15 mouse cellular contexts compared by ENCODE assay signal in genomic region chr1:92424714-92425113, GRCm38 (mm10).
"Had no signal": no experiment of that assay in that cellular context is flagged by ENCODE, and none has a peak within 500 bp of the region (broad histone marks: within the 10 kb centered on the region; RNA-seq: fewer than 3 reads in every experiment).

No protein-coding gene starts in this region.

- H3K9me3 ChIP-seq: kidney, embryonic 15.5 days; limb, embryonic 10.5 days; liver, embryonic 15.5 days; neural tube, embryonic 13.5 days had no signal

- H3K9ac ChIP-seq: kidney, embryonic 15.5 days; liver, embryonic 15.5 days; neural tube, embryonic 13.5 days had no signal

- H3K27me3 ChIP-seq: kidney, embryonic 15.5 days; liver, embryonic 15.5 days; neural tube, embryonic 13.5 days had no signal

- DNase-seq: kidney, postnatal 14 days; lung, adult 2 months; lung, postnatal 36 days; right cerebral cortex, adult 18-20 months; right cerebral cortex, postnatal 25 days; thymus, postnatal 4 days had no signal

- H3K4me3 ChIP-seq: kidney, embryonic 15.5 days; left cerebral cortex, adult 2 months; limb, embryonic 10.5 days; liver, embryonic 15.5 days; neural tube, embryonic 13.5 days had no signal

- H3K36me3 ChIP-seq: kidney, embryonic 15.5 days; limb, embryonic 10.5 days; liver, embryonic 15.5 days; neural tube, embryonic 13.5 days had no signal

- ATAC-seq: lung, postnatal 0 days had no signal

- H3K4me2 ChIP-seq: kidney, embryonic 15.5 days; liver, embryonic 11.5 days; liver, embryonic 15.5 days; midbrain, embryonic 11.5 days; neural tube, embryonic 13.5 days had no signal

- H3K4me1 ChIP-seq: kidney, embryonic 15.5 days; liver, embryonic 15.5 days had no signal

- H3K27ac ChIP-seq: kidney, embryonic 15.5 days; left cerebral cortex, adult 2 months; limb, embryonic 10.5 days; liver, embryonic 15.5 days; neural tube, embryonic 13.5 days; stomach, postnatal 0 days had no signal
